Mouse (Mus musculus) limb, embryonic 13.5 days (tissue): Measurements from ENCODE around the gene Tha1. TPM values are rescaled to one million over a fixed set of nuclear protein-coding genes. Genes with fewer than 3 reads are reported as not detected.

Source experiments
- ATAC-seq: fragments of 200-750 bp; cut with Nextera tagmentation; 2 replicates; pipeline ENCODE4 v1.8.0; 2017; ENCODE audit warnings: low read depth, moderate number of reproducible peaks, moderate TSS enrichment; ENCODE audit not compliant: low FRiP score
- H3K27ac ChIP-seq: fragments of 300-500 bp; sonication (generic); 2 replicates; pipeline ENCODE4 v1.5.1; 2015; ENCODE audit warnings: inconsistent platforms, mild to moderate bottlenecking, moderate library complexity
- H3K27me3 ChIP-seq: fragments of 300-500 bp; sonication (generic); 2 replicates; pipeline ENCODE4 v1.6.1; 2015; ENCODE audit warnings: mild to moderate bottlenecking, inconsistent platforms
- H3K36me3 ChIP-seq: fragments of 300-500 bp; sonication (generic); 2 replicates; pipeline ENCODE4 v1.6.1; 2015; ENCODE audit warnings: inconsistent platforms, mild to moderate bottlenecking, moderate library complexity
- H3K4me1 ChIP-seq: fragments of 300-500 bp; sonication (generic); 2 replicates; pipeline ENCODE4 v1.6.1; 2015; ENCODE audit warnings: inconsistent platforms
- H3K4me2 ChIP-seq: fragments of 300-500 bp; sonication (generic); replicated peaks from 2 replicates; pipeline ENCODE4 v1.6.1; 2015; ENCODE audit warnings: inconsistent platforms, mild to moderate bottlenecking, moderate library complexity
- H3K4me3 ChIP-seq: fragments of 300-500 bp; sonication (generic); 2 replicates; pipeline ENCODE4 v1.5.1; 2015; ENCODE audit warnings: moderate library complexity, mild to moderate bottlenecking, inconsistent platforms
- H3K9ac ChIP-seq: fragments of 300-500 bp; sonication (generic); 2 replicates; pipeline ENCODE4 v1.6.1; 2015; ENCODE audit warnings: mild to moderate bottlenecking, inconsistent platforms
- H3K9me3 ChIP-seq: fragments of 300-500 bp; sonication (generic); 2 replicates; pipeline ENCODE4 v1.6.1; 2016; ENCODE audit warnings: inconsistent platforms
- WGBS: fragments of 180-500 bp; shearing (Covaris S2); methylation state at CpG from one replicate; pipeline ENCODE4 v1.1.7; 2015; 5-methylcytosine and 5-hydroxymethylcytosine counted together
- polyA plus RNA-seq: library from polyadenylated mRNA; unstranded; fragments of >200 nt; fragmentation: Nextera tagmentation; extraction: Ambion mirVana; gene quantifications from 2 replicates; pipeline ENCODE4 v1.2.1, GENCODE M21; 2015

Tha1 gene
- polyA plus RNA-seq, result 3.4 and 3.6 TPM in 2 replicates

DNA sequence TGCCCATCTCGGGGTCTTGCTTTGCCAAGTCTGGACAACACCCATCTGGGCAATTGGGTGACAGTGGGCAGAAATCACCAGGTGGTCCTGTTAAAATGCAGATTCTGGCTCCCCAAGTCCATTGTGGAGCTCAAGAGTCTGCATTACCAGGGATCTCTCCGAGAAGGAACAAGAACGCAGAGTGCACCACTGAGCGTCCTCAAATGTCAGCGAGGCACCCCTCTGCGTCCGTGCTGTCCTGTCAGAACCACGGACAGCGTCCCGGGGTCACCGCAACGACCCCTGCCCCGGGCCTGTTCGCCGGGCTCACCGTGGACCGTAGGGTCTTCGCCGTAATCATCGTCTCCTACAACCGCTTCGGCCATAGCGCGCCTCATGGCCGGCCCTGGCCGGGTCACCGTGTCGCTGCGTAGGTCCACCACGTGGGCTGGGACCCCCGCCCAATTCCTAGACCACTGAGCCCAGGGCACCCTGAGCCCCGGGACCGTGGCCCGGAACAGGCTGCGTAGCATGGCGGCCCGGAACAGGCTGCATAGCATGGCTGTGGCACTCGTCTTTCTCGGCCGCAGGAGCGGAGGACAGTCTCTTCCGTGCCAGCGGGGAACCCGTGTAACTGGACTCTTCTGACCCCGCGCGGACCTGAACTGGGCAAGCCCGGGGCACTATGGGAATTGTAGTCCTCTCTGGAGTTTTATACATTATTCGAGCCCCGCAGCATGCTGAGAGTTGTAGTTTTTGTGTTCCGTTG is at the start of gene Tha1:
Gene Tha1 (minus strand): TSS at position 621 of the 748 bp plus-strand sequence.
- peak; percentile 80 for ATAC-seq
- Histone ChIP-seq H3K9ac (peak within 1 kb of the TSS; percentile 69), H3K27ac (no peak within 1 kb of the TSS), H3K9me3 (no peaks in the 10 kb centered on the region), H3K4me3 (peak within 1 kb of the TSS; percentile 66), H3K27me3 (no peaks in the 10 kb centered on the region), H3K4me1 (peaks cover 19% of the 10 kb centered on the region), H3K4me2 (peak within 1 kb of the TSS; percentile 94), H3K36me3 (no peaks in the 10 kb centered on the region)
- WGBS, result 2% methylated on average over 51 of the region's 51 CpGs

- H3K27ac ChIP-seq, result no peak overlapping the region
- no peaks in the 10 kb centered on the region for H3K36me3 ChIP-seq
- peaks cover 7% of the 10 kb centered on the region for H3K9me3 ChIP-seq
- H3K9ac ChIP-seq, result no peak overlapping the region
- no peak overlapping the region for H3K4me2 ChIP-seq
- H3K4me3 ChIP-seq, result no peak overlapping the region
- ATAC-seq, result no peak
- no peaks in the 10 kb centered on the region for H3K27me3 ChIP-seq
- 21% methylated on average over 5 of the region's 5 CpGs for WGBS
- H3K4me1 ChIP-seq, result peaks cover 7% of the 10 kb centered on the region; the same call in 1 of the 2 replicates
These were observed 45.9 kb upstream of the Tha1 start for GRCm38 (mm10) chr11:117919211-117919610.

DNA sequence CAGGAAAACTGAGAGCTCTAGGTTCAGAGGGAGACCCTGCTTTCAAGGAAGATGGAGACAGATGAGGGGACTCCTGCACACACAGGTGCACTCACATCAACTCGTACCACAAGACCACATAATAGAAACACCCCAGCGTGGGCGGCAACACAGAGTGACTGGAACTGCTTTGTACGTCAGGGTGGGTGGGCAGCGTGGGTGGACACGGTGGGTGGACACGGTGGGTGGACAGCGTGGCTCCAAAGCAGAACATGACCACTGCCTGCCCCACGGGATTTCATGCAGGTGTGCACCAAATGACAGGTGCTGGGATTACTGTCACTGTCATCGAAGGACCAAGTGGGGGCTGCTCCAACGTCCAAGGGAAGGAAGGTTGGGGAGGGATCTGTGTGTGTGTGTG is 45.3 kb upstream of the Tha1 start:
- Histone ChIP-seq H3K4me3 (no peak overlapping the region), H3K4me1 (peaks cover 7% of the 10 kb centered on the region; the same call in 1 of the 2 replicates), H3K9me3 (peaks cover 7% of the 10 kb centered on the region), H3K27me3 (no peaks in the 10 kb centered on the region), H3K36me3 (no peaks in the 10 kb centered on the region), H3K27ac (no peak overlapping the region), H3K4me2 (no peak overlapping the region), H3K9ac (no peak overlapping the region)
- 80% methylated on average over 11 of the region's 11 CpGs for WGBS
- no peak for ATAC-seq

GRCm38 (mm10) chr11:117915837-117916236 is 42.6 kb upstream of the Tha1 start:
- Histone ChIP-seq H3K27ac (no peak overlapping the region), H3K27me3 (no peaks in the 10 kb centered on the region), H3K4me1 (peaks cover 7% of the 10 kb centered on the region), H3K36me3 (no peaks in the 10 kb centered on the region), H3K9me3 (peaks cover 7% of the 10 kb centered on the region), H3K4me2 (no peak overlapping the region), H3K4me3 (no peak overlapping the region), H3K9ac (no peak overlapping the region)
- WGBS, result 95% methylated on average over 7 of the region's 7 CpGs
- no peak for ATAC-seq

GRCm38 (mm10) chr11:117915341-117915740 is 42.1 kb upstream of the Tha1 start:
- Histone ChIP-seq H3K4me2 (no peak overlapping the region), H3K27me3 (no peaks in the 10 kb centered on the region), H3K9ac (no peak overlapping the region), H3K27ac (no peak overlapping the region), H3K4me3 (no peak overlapping the region), H3K36me3 (no peaks in the 10 kb centered on the region), H3K4me1 (peaks cover 7% of the 10 kb centered on the region), H3K9me3 (peaks cover 7% of the 10 kb centered on the region)
- ATAC-seq, result no peak
- WGBS, result 51% methylated on average over 1 of the region's 1 CpGs

- Histone ChIP-seq H3K9me3 (peaks cover 7% of the 10 kb centered on the region), H3K36me3 (no peaks in the 10 kb centered on the region), H3K27me3 (no peaks in the 10 kb centered on the region), H3K4me2 (no peak overlapping the region), H3K27ac (no peak overlapping the region), H3K9ac (no peak overlapping the region; the same call in 1 of the 2 replicates), H3K4me3 (no peak overlapping the region), H3K4me1 (peaks cover 7% of the 10 kb centered on the region)
- 57% methylated on average over 12 of the region's 12 CpGs for WGBS
- ATAC-seq, result no peak
These were observed 41.2 kb upstream of the Tha1 start for GRCm38 (mm10) chr11:117914531-117914930.

DNA sequence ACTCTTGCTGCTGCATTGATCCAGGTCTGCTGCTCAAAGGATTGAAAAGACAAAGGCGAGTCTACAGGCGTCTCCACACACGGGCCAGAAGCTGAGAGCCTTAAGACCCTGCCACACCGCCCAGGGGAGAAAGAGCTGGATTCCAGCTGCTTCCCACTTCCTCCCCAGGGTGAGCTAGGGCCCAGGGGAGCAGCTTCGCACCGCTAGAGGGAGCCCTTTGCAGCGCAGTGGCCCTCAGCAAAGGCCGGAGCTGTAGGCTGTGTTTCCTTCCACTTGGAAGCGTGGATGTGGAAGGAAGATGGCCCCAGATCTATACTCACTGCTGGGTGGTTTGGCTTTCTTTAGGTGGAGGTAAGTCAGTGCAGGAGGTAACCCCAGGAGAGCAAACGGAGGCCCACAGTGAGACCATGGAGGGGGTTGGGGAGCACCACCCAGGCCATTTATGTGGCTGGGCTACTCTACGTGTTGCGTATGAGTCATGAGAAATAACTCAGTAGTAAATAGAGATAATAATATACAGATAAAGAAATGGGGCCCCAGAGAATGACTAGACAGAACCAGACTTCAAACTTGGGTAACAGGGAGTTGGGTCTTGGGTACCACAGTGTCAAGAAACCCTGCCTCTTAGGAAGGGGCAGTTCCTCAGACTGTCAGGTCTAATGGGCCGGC is 39.5 kb upstream of the Tha1 start:
- no peak overlapping the region for H3K27ac ChIP-seq
- peak overlapping the region; percentile 21; the same call in 1 of the 2 replicates for H3K4me2 ChIP-seq
- H3K4me1 ChIP-seq, result peaks cover 7% of the 10 kb centered on the region
- 0 out of 2 replicates have a peak overlapping the region, but pooled peaks have one; percentile 32 for H3K9ac ChIP-seq
- H3K9me3 ChIP-seq, result peaks cover 7% of the 10 kb centered on the region
- no peaks in the 10 kb centered on the region for H3K27me3 ChIP-seq
- H3K36me3 ChIP-seq, result no peaks in the 10 kb centered on the region
- peak; percentile 55 for ATAC-seq
- no peak overlapping the region for H3K4me3 ChIP-seq
- WGBS, result 35% methylated on average over 13 of the region's 13 CpGs

DNA sequence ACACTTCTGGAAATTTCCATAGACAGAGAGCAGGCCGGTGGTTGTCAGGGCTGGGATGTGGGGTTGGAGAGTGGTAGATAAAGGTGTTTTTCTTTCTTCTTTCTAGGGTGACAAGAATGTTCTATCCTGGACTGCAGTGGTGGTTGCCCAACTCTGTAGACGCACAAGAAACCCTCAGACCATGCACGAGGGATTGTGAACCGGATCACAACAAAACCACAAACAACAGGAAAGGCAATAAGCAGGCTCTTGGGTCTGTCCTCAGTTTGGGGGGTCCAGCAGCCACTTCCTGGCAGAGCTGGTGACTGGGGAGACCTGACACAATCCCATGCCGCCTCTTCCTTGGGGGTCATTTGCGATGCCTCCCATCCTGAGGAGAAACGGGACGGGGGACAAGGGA is 36.1 kb upstream of the Tha1 start:
- no peak overlapping the region for H3K27ac ChIP-seq
- no peaks in the 10 kb centered on the region for H3K36me3 ChIP-seq
- no peak for ATAC-seq
- no peak overlapping the region for H3K4me3 ChIP-seq
- H3K9ac ChIP-seq, result no peak overlapping the region
- H3K4me2 ChIP-seq, result no peak overlapping the region
- WGBS, result 85% methylated on average over 8 of the region's 8 CpGs
- H3K27me3 ChIP-seq, result no peaks in the 10 kb centered on the region
- H3K9me3 ChIP-seq, result no peaks in the 10 kb centered on the region
- peaks cover 16% of the 10 kb centered on the region for H3K4me1 ChIP-seq

GRCm38 (mm10) chr11:117904442-117904841 is 31.2 kb upstream of the Tha1 start:
- whole genome bisulfite sequencing, result 74% methylated on average over 8 of the region's 8 CpGs
- Histone ChIP-seq H3K27me3 (no peaks in the 10 kb centered on the region), H3K4me3 (no peak overlapping the region), H3K4me2 (no peak overlapping the region), H3K36me3 (no peaks in the 10 kb centered on the region), H3K4me1 (0 out of 2 replicates have a peak, but pooled peaks cover 9% of the 10 kb centered on the region), H3K9ac (no peak overlapping the region), H3K27ac (no peak overlapping the region), H3K9me3 (no peaks in the 10 kb centered on the region)
- ATAC-seq, result no peak

- 59% methylated on average over 2 of the region's 2 CpGs for WGBS
- H3K27ac ChIP-seq, result no peak overlapping the region
- H3K4me1 ChIP-seq, result 0 out of 2 replicates have a peak, but pooled peaks cover 7% of the 10 kb centered on the region
- ATAC-seq, result no peak
- no peak overlapping the region for H3K4me2 ChIP-seq
- H3K4me3 ChIP-seq, result no peak overlapping the region
- H3K9me3 ChIP-seq, result no peaks in the 10 kb centered on the region
- no peaks in the 10 kb centered on the region for H3K36me3 ChIP-seq
- no peaks in the 10 kb centered on the region for H3K27me3 ChIP-seq
- H3K9ac ChIP-seq, result no peak overlapping the region
These were observed 29.0 kb upstream of the Tha1 start for GRCm38 (mm10) chr11:117902282-117902681.

- H3K4me1 ChIP-seq, result peaks cover 4% of the 10 kb centered on the region; the same call in 1 of the 2 replicates
- no peak overlapping the region for H3K4me2 ChIP-seq
- no peak overlapping the region for H3K27ac ChIP-seq
- H3K9ac ChIP-seq, result no peak overlapping the region
- ATAC-seq, result no peak
- no peaks in the 10 kb centered on the region for H3K9me3 ChIP-seq
- 0 out of 2 replicates have a peak, but pooled peaks cover 3% of the 10 kb centered on the region for H3K27me3 ChIP-seq
- WGBS, result 28% methylated on average over 2 of the region's 2 CpGs
- H3K36me3 ChIP-seq, result no peaks in the 10 kb centered on the region
- no peak overlapping the region for H3K4me3 ChIP-seq
These were observed 23.3 kb upstream of the Tha1 start for GRCm38 (mm10) chr11:117896533-117896932.

GRCm38 (mm10) chr11:117894676-117895075 is 21.4 kb upstream of the Tha1 start:
- Histone ChIP-seq H3K4me2 (no peak overlapping the region), H3K9ac (no peak overlapping the region), H3K4me1 (peaks cover 21% of the 10 kb centered on the region), H3K27me3 (0 out of 2 replicates have a peak, but pooled peaks cover 6% of the 10 kb centered on the region), H3K4me3 (no peak overlapping the region), H3K9me3 (no peaks in the 10 kb centered on the region), H3K36me3 (no peaks in the 10 kb centered on the region), H3K27ac (no peak overlapping the region)
- no peak for ATAC-seq
- WGBS, result 64% methylated on average over 10 of the region's 10 CpGs
